Mouse (Mus musculus): Measurements from ENCODE around the gene App.

DNA sequence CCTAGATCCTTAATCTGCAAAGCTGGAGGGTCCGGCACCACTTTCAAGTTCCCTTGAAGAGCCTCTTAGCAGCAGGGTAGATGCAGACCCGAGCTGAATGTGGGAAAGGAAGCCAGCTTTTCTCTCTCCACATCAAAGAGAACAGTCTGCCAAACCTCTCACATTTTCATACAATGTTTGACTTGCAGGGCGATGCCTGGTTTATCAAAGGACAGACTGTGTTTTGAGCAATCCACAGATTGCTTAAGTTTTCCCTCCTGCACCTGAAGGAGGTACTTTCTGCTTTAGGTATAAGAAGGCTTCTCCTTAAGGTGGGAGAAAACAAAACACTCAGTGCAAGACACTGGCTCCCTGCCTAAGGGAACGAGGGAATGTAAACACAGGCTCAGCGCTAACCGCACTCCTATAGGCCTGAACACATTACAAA is 178.1 kb downstream of the App start:
- TF ChIP-seq CTCF (IDR thresholded peaks at IDR 0.05; ENCODE audit: low read depth, low read length) (no peak), POLR2A (IDR thresholded peaks at IDR 0.05; ENCODE audit: borderline replicate concordance, low read depth, low read length) (no peak)

Measured in bone marrow macrophage, adult 2 months (primary cell).